Mouse (Mus musculus): Measurements from ENCODE around the gene Cabin1. TPM values are rescaled to one million over a fixed set of nuclear protein-coding genes. Genes with fewer than 3 reads are reported as not detected.

Gene Cabin1
- polyA plus RNA-seq, 1 experiment from 2014 or later: 30.7 TPM

GRCm38 (mm10) chr10:75756719-75757118 lies 7.4 kb downstream of the Cabin1 start:
- no peak overlapping the region for H3K4me3 ChIP-seq (ENCODE audit: low read depth, low read length)
- ATAC-seq (ENCODE audit: insufficient number of reproducible peaks, low FRiP score, low TSS enrichment, low read depth) (no peak), DNase-seq (ENCODE audit: low spot score) (no peak)
- H3K27me3 ChIP-seq (ENCODE audit: control insufficient read depth, insufficient read depth, low read length): no peaks in the 10 kb centered on the region
- no peak overlapping the region for H3K9ac ChIP-seq (ENCODE audit: low read length)
- 93% methylated on average over 11 of the region's 11 CpGs for WGBS
- H3K9me3 ChIP-seq (ENCODE audit: control insufficient read depth, low read length): no peaks in the 10 kb centered on the region
- H3K4me2 ChIP-seq (ENCODE audit: low read depth, severe bottlenecking): no peak overlapping the region
- peaks cover 11% of the 10 kb centered on the region for H3K36me3 ChIP-seq (ENCODE audit: control insufficient read depth, insufficient read depth, low read length)
- H3K27ac ChIP-seq (replicated peaks; ENCODE audit: low read depth, low read length): no peak overlapping the region
- H3K4me1 ChIP-seq (ENCODE audit: control insufficient read depth, insufficient read depth, low read length): no peaks in the 10 kb centered on the region

DNA sequence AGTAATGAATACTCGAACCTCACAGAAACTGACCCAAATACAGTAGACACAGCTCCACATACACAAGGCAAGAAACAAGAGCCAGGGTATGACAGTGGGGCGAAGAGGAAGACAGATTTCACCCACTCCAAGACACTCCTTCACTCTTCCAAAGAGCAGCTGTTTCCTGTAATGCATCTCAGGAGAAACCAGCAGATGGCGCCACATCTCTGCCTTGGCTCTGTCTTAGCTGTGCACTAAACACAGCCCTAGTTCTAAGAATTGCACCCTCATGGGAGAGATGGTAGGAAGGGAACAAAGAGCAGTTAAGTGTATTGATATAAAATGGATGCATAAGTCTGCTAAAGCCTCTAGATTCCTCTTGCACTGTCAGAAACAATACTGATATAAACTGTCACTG lies 20.1 kb downstream of the Cabin1 start:
- DNase-seq (ENCODE audit: low spot score) (peak; percentile 87), ATAC-seq (ENCODE audit: insufficient number of reproducible peaks, low FRiP score, low TSS enrichment, low read depth) (no peak)
- Histone ChIP-seq H3K27me3 (ENCODE audit: control insufficient read depth, insufficient read depth, low read length) (no peaks in the 10 kb centered on the region), H3K9ac (ENCODE audit: low read length) (no peak overlapping the region), H3K4me1 (ENCODE audit: control insufficient read depth, insufficient read depth, low read length) (no peaks in the 10 kb centered on the region), H3K9me3 (ENCODE audit: control insufficient read depth, low read length) (no peaks in the 10 kb centered on the region), H3K4me3 (ENCODE audit: low read depth, low read length) (no peak overlapping the region), H3K4me2 (ENCODE audit: low read depth, severe bottlenecking) (no peak overlapping the region), H3K27ac (replicated peaks; ENCODE audit: low read depth, low read length) (no peak overlapping the region), H3K36me3 (ENCODE audit: control insufficient read depth, insufficient read depth, low read length) (peaks cover 24% of the 10 kb centered on the region)
- 45% methylated on average over 3 of the region's 3 CpGs for WGBS

- Histone ChIP-seq H3K27ac (replicated peaks; ENCODE audit: low read depth, low read length) (no peak overlapping the region), H3K27me3 (ENCODE audit: control insufficient read depth, insufficient read depth, low read length) (no peaks in the 10 kb centered on the region), H3K9ac (ENCODE audit: low read length) (no peak overlapping the region), H3K4me1 (ENCODE audit: control insufficient read depth, insufficient read depth, low read length) (no peaks in the 10 kb centered on the region), H3K9me3 (ENCODE audit: control insufficient read depth, low read length) (no peaks in the 10 kb centered on the region), H3K4me2 (ENCODE audit: low read depth, severe bottlenecking) (no peak overlapping the region), H3K36me3 (ENCODE audit: control insufficient read depth, insufficient read depth, low read length) (peaks cover 24% of the 10 kb centered on the region), H3K4me3 (ENCODE audit: low read depth, low read length) (no peak overlapping the region)
- WGBS: 93% methylated on average over 12 of the region's 12 CpGs
- ATAC-seq (ENCODE audit: insufficient number of reproducible peaks, low FRiP score, low TSS enrichment, low read depth): no peak
- DNase-seq (ENCODE audit: low spot score): no peak
Measured at GRCm38 (mm10) chr10:75743369-75743768, 20.8 kb downstream of the Cabin1 start.

DNA sequence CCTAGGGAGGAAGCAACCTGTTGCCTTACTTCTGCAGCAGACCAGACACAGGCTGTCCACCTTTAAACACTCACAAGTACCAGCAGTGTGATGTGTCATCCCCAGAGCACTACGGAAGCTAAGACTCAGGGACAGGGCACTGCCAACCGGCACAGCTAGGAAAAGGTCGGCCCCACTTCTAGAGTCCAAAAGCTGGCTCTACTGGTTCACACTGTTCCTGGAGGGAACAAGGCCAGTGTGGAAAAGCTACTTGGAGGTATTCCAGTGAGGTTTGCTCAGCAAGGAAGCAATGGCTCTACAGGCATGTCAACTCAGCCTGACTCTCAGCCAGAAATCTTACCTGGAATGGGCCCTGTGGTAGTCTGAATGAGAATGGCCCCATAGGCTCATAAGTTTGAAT lies 23.3 kb downstream of the Cabin1 start:
- no peak overlapping the region for H3K4me3 ChIP-seq (ENCODE audit: low read depth, low read length)

DNA sequence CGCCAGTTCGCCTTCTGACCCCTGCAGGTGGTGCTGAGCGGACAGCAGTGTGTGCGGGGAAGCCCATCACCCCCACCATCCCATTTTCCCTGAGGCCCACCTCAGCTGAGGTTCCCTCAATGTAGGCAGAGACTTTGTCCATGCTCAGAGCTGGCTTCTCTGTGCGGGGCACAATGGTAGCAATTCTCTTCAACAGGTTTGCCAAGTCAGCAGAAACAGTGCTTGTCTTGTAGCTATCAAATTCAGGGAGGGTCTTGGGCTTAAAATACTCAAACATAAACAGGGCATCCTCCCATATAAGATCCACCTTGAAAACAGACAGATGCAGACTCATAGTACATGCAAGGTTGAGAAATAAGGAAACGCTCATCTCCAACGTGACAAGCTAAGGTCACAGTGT lies 38.7 kb downstream of the Cabin1 start:
- Histone ChIP-seq H3K4me2 (ENCODE audit: low read depth, severe bottlenecking) (no peak overlapping the region), H3K4me3 (ENCODE audit: low read depth, low read length) (no peak overlapping the region), H3K27me3 (ENCODE audit: control insufficient read depth, insufficient read depth, low read length) (no peaks in the 10 kb centered on the region), H3K9me3 (ENCODE audit: control insufficient read depth, low read length) (no peaks in the 10 kb centered on the region), H3K27ac (replicated peaks; ENCODE audit: low read depth, low read length) (no peak overlapping the region), H3K4me1 (ENCODE audit: control insufficient read depth, insufficient read depth, low read length) (no peaks in the 10 kb centered on the region), H3K36me3 (ENCODE audit: control insufficient read depth, insufficient read depth, low read length) (peaks cover 21% of the 10 kb centered on the region; the same call in 1 of the 2 replicates), H3K9ac (ENCODE audit: low read length) (no peak overlapping the region)
- WGBS: 92% methylated on average over 7 of the region's 7 CpGs
- ATAC-seq (ENCODE audit: insufficient number of reproducible peaks, low FRiP score, low TSS enrichment, low read depth): no peak
- DNase-seq (ENCODE audit: low spot score): no peak

More for the DNA sequence above, 23.3 kb downstream of the Cabin1 start:
- Histone ChIP-seq H3K36me3 (ENCODE audit: control insufficient read depth, insufficient read depth, low read length) (peaks cover 18% of the 10 kb centered on the region), H3K4me2 (ENCODE audit: low read depth, severe bottlenecking) (no peak overlapping the region), H3K4me1 (ENCODE audit: control insufficient read depth, insufficient read depth, low read length) (no peaks in the 10 kb centered on the region), H3K9ac (ENCODE audit: low read length) (no peak overlapping the region), H3K9me3 (ENCODE audit: control insufficient read depth, low read length) (no peaks in the 10 kb centered on the region), H3K27ac (replicated peaks; ENCODE audit: low read depth, low read length) (no peak overlapping the region), H3K27me3 (ENCODE audit: control insufficient read depth, insufficient read depth, low read length) (no peaks in the 10 kb centered on the region)
- no peak for ATAC-seq (ENCODE audit: insufficient number of reproducible peaks, low FRiP score, low TSS enrichment, low read depth)
- 95% methylated on average over 3 of the region's 3 CpGs for WGBS
- DNase-seq (ENCODE audit: low spot score): no peak

- Histone ChIP-seq H3K4me3 (ENCODE audit: low read depth, low read length) (no peak overlapping the region), H3K9ac (ENCODE audit: low read length) (no peak overlapping the region), H3K36me3 (ENCODE audit: control insufficient read depth, insufficient read depth, low read length) (peaks cover 17% of the 10 kb centered on the region; the same call in 1 of the 2 replicates), H3K4me1 (ENCODE audit: control insufficient read depth, insufficient read depth, low read length) (no peaks in the 10 kb centered on the region), H3K9me3 (ENCODE audit: control insufficient read depth, low read length) (no peaks in the 10 kb centered on the region), H3K4me2 (ENCODE audit: low read depth, severe bottlenecking) (no peak overlapping the region), H3K27ac (replicated peaks; ENCODE audit: low read depth, low read length) (no peak overlapping the region), H3K27me3 (ENCODE audit: control insufficient read depth, insufficient read depth, low read length) (no peaks in the 10 kb centered on the region)
- ATAC-seq (ENCODE audit: insufficient number of reproducible peaks, low FRiP score, low TSS enrichment, low read depth): no peak
- DNase-seq (ENCODE audit: low spot score): no peak
- WGBS: 86% methylated on average over 5 of the region's 5 CpGs
Measured at GRCm38 (mm10) chr10:75720215-75720614, 43.9 kb downstream of the Cabin1 start.

DNA sequence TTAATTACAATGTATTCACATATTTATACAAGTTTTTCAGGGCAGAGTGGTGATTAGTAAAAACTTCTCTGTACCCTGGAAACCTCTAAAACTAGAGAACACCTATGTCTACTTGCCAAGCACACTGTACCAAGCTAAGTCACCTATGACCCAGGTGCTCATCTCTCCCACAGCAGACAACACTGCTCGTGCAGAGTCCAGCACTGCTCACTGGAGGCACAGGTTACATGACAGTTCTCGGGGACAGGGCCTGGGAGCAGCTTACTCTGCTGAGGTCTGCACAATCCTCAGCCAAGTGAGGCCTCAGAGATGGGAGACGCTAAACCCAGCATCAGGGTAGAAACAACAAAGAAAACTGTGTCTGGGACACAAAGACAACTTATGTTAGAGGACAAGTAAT lies 49.3 kb downstream of the Cabin1 start:
- H3K9me3 ChIP-seq (ENCODE audit: control insufficient read depth, low read length): no peaks in the 10 kb centered on the region
- ATAC-seq (ENCODE audit: insufficient number of reproducible peaks, low FRiP score, low TSS enrichment, low read depth) (no peak), DNase-seq (ENCODE audit: low spot score) (no peak)
- no peak overlapping the region for H3K4me3 ChIP-seq (ENCODE audit: low read depth, low read length)
- H3K36me3 ChIP-seq (ENCODE audit: control insufficient read depth, insufficient read depth, low read length): peaks cover 13% of the 10 kb centered on the region
- H3K27ac ChIP-seq (replicated peaks; ENCODE audit: low read depth, low read length): no peak overlapping the region
- H3K4me1 ChIP-seq (ENCODE audit: control insufficient read depth, insufficient read depth, low read length): no peaks in the 10 kb centered on the region
- no peaks in the 10 kb centered on the region for H3K27me3 ChIP-seq (ENCODE audit: control insufficient read depth, insufficient read depth, low read length)
- 89% methylated on average over 3 of the region's 3 CpGs for WGBS
- H3K4me2 ChIP-seq (ENCODE audit: low read depth, severe bottlenecking): no peak overlapping the region
- H3K9ac ChIP-seq (ENCODE audit: low read length): no peak overlapping the region

DNA sequence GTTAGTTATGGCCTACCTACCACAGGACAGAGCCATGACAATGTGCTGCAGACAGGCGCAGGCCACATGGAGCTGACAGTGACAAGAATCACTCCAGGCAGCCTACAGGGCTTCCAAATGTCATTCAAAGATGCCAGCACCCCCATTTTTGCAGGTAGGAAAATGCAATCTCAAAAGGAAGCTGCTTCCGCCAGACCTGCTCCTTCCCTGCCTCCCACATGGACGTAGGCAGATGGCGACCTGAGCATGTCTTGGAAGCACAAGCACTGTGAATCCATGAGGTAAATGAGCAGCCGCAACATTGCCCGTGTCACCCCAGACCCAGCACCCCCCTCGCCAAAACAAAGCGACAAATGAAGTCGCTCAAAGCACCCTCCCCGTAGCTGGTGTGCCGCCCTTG lies 51.1 kb downstream of the Cabin1 start:
- no peaks in the 10 kb centered on the region for H3K27me3 ChIP-seq (ENCODE audit: control insufficient read depth, insufficient read depth, low read length)
- H3K9me3 ChIP-seq (ENCODE audit: control insufficient read depth, low read length): no peaks in the 10 kb centered on the region
- no peak overlapping the region for H3K9ac ChIP-seq (ENCODE audit: low read length)
- ATAC-seq (ENCODE audit: insufficient number of reproducible peaks, low FRiP score, low TSS enrichment, low read depth): no peak
- 91% methylated on average over 11 of the region's 11 CpGs for WGBS
- H3K4me3 ChIP-seq (ENCODE audit: low read depth, low read length): no peak overlapping the region
- H3K36me3 ChIP-seq (ENCODE audit: control insufficient read depth, insufficient read depth, low read length): peaks cover 13% of the 10 kb centered on the region
- no peak overlapping the region for H3K4me2 ChIP-seq (ENCODE audit: low read depth, severe bottlenecking)
- no peaks in the 10 kb centered on the region for H3K4me1 ChIP-seq (ENCODE audit: control insufficient read depth, insufficient read depth, low read length)
- H3K27ac ChIP-seq (replicated peaks; ENCODE audit: low read depth, low read length): no peak overlapping the region
- no peak for DNase-seq (ENCODE audit: low spot score)

DNA sequence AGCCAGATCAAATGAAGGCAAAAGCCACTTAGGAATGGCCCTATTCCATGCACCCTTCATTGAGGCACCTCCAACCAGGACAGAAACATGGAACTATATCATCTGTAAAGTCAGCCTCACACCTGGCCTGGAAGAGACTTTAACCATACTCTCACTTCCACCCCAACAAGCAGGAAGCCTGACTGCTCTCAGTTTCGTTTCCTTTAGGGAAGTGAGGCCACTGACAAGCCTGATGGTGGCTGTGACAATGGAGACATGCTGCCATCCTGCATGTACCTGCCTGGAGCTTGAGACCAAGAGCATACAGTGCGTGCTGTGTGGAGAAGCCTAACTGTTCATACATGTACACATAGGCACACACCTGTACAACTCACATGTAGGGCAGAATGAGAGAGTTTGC lies 53.9 kb downstream of the Cabin1 start:
- Histone ChIP-seq H3K27ac (replicated peaks; ENCODE audit: low read depth, low read length) (no peak overlapping the region), H3K36me3 (ENCODE audit: control insufficient read depth, insufficient read depth, low read length) (peaks cover 10% of the 10 kb centered on the region), H3K4me1 (ENCODE audit: control insufficient read depth, insufficient read depth, low read length) (no peaks in the 10 kb centered on the region), H3K4me2 (ENCODE audit: low read depth, severe bottlenecking) (no peak overlapping the region), H3K27me3 (ENCODE audit: control insufficient read depth, insufficient read depth, low read length) (no peaks in the 10 kb centered on the region), H3K4me3 (ENCODE audit: low read depth, low read length) (no peak overlapping the region), H3K9ac (ENCODE audit: low read length) (no peak overlapping the region), H3K9me3 (ENCODE audit: control insufficient read depth, low read length) (no peaks in the 10 kb centered on the region)
- 85% methylated on average over 2 of the region's 2 CpGs for WGBS
- no peak for ATAC-seq (ENCODE audit: insufficient number of reproducible peaks, low FRiP score, low TSS enrichment, low read depth)
- no peak for DNase-seq (ENCODE audit: low spot score)
